Mouse (Mus musculus) lung, postnatal 0 days (tissue): Measurements from ENCODE around the gene March8.

Source experiments
- CTCF ChIP-seq: IDR thresholded peaks from 2 replicates; pipeline ENCODE4 v1.5.1; 2016; ENCODE audit warnings: antibody characterized with exemption, mild to moderate bottlenecking
- EP300 ChIP-seq: IDR thresholded peaks from 2 replicates; pipeline ENCODE4 v1.6.1; 2016; ENCODE audit warnings: antibody characterized with exemption, mild to moderate bottlenecking, control low read depth

DNA sequence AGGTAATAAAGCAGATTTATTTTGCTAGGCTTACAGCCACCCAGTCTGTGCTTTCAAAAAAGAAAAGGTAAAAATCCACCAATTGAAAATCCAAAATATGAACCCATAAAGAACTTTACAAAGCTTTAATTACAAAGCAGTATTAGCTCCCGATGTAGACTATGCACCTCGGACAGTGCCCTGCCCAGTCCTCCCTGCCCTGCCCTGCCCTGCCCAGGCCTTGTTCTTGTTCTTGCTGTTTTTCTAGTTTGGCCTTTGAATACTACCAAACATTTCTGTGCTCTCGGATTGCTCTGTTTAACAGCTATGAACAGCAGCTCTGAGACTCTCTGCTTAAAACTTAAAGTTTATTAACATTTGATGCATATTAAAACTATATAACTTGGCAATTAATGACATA is 11.2 kb upstream of the March8 start:
- TF ChIP-seq CTCF (no peak), EP300 (no peak)
